Mouse (Mus musculus) MEL (cell line): ENCODE data around the gene Iqgap3. TPM values are rescaled to one million over a fixed set of nuclear protein-coding genes. Genes with fewer than 3 reads are reported as not detected.

Experiments
- DNase-seq: peaks from one replicate; pipeline ENCODE4 v3.0.0; 2011; ENCODE audit warnings: low read depth, low spot score
- H3K27ac ChIP-seq: 2 replicates; pipeline ENCODE4 v1.5.1; 2012; ENCODE audit warnings: low read depth, mild to moderate bottlenecking, control low read depth, low read length, moderate library complexity; ENCODE audit not compliant: control insufficient read depth
- H3K27me3 ChIP-seq, 2 experiments: fragments of 150-350 bp in 1 of 2; sonication (generic) in 1 of 2; 2 replicates each; pipeline ENCODE4 v1.6.1; 2012; ENCODE audit warnings: low read length in 2 of 2, mild to moderate bottlenecking in 2 of 2, improper control_type of control experiment in 1 of 2, moderate library complexity in 1 of 2; ENCODE audit not compliant: insufficient read depth in 2 of 2, control insufficient read depth in 1 of 2
- H3K36me3 ChIP-seq, 2 experiments: 2 replicates each; pipeline ENCODE4 v1.6.1; 2012 to 2014; ENCODE audit warnings: low read length in 2 of 2, improper control_type of control experiment in 1 of 2, inconsistent platforms in 1 of 2, mild to moderate bottlenecking in 1 of 2; ENCODE audit not compliant: insufficient read depth in 2 of 2, control insufficient read depth in 1 of 2
- H3K4me1 ChIP-seq, 2 experiments: fragments of 150-350 bp in 1 of 2; sonication (generic) in 1 of 2; 2 replicates each; pipeline ENCODE4 v1.6.1; 2012; ENCODE audit warnings: low read length in 2 of 2, improper control_type of control experiment in 1 of 2, mild to moderate bottlenecking in 1 of 2; ENCODE audit not compliant: insufficient read depth in 2 of 2, control insufficient read depth in 1 of 2
- H3K4me3 ChIP-seq, 2 experiments: fragments of 150-350 bp in 1 of 2; sonication (generic) in 1 of 2; 2 replicates each; pipeline ENCODE4 v1.5.1; 2012; ENCODE audit warnings: low read depth in 2 of 2, low read length in 2 of 2, mild to moderate bottlenecking in 2 of 2, moderate library complexity in 2 of 2, control low read depth in 1 of 2, improper control_type of control experiment in 1 of 2; ENCODE audit not compliant: control insufficient read depth in 1 of 2, insufficient read depth in 1 of 2
- H3K79me2 ChIP-seq: 2 replicates; pipeline ENCODE4 v1.6.1; 2012; ENCODE audit warnings: mild to moderate bottlenecking, low read length, moderate library complexity; ENCODE audit not compliant: control insufficient read depth, poor library complexity, insufficient read depth
- H3K9ac ChIP-seq: 2 replicates; pipeline ENCODE4 v1.6.1; 2012; ENCODE audit warnings: low read depth, mild to moderate bottlenecking, control low read depth, low read length, moderate library complexity; ENCODE audit not compliant: control insufficient read depth, poor library complexity, severe bottlenecking
- H3K9me3 ChIP-seq: fragments of 150-350 bp; sonication (generic); replicated peaks from 2 replicates; pipeline ENCODE4 v1.6.1; 2012; ENCODE audit warnings: mild to moderate bottlenecking, low read length, improper control_type of control experiment, moderate library complexity; ENCODE audit not compliant: insufficient read depth
- BHLHE40 ChIP-seq: IDR thresholded peaks from 2 replicates; pipeline ENCODE4 v1.6.1; 2012; ENCODE audit warnings: low read depth, mild to moderate bottlenecking, inconsistent platforms, low read length, improper control_type of control experiment, borderline replicate concordance
- CHD1 ChIP-seq: IDR thresholded peaks from 2 replicates; pipeline ENCODE4 v1.6.1; 2012; ENCODE audit warnings: low read depth, mild to moderate bottlenecking, inconsistent platforms, low read length, improper control_type of control experiment
- CTCF ChIP-seq, 3 experiments: IDR thresholded peaks in 2 of 3; conservative IDR thresholded peaks in 1 of 3; 2 replicates each; pipeline ENCODE4 v1.5.1; 2011 to 2012; ENCODE audit warnings: low read length in 3 of 3, low read depth in 2 of 3, mild to moderate bottlenecking in 2 of 3, improper control_type of control experiment in 1 of 3, inconsistent platforms in 1 of 3, mixed read lengths in 1 of 3, moderate library complexity in 1 of 3; ENCODE audit not compliant: control insufficient read depth in 1 of 3, insufficient read depth in 1 of 3, poor library complexity in 1 of 3, severe bottlenecking in 1 of 3
- E2F4 ChIP-seq: IDR thresholded peaks from 2 replicates; pipeline ENCODE4 v1.6.1; 2011; ENCODE audit warnings: low read depth, low read length, improper control_type of control experiment, borderline replicate concordance
- EP300 ChIP-seq, 2 experiments: IDR thresholded peaks; 2 replicates each; pipeline ENCODE4 v1.6.1; 2011; ENCODE audit warnings: improper control_type of control experiment in 2 of 2, low read length in 2 of 2, low read depth in 1 of 2, mild to moderate bottlenecking in 1 of 2
- ETS1 ChIP-seq: IDR thresholded peaks from 2 replicates; pipeline ENCODE4 v1.6.1; 2012; ENCODE audit warnings: low read depth, mild to moderate bottlenecking, inconsistent platforms, low read length, improper control_type of control experiment, moderate library complexity
- JUND ChIP-seq: IDR thresholded peaks from 2 replicates; pipeline ENCODE4 v1.6.1; 2011; ENCODE audit warnings: low read depth, mild to moderate bottlenecking, improper control_type of control experiment, low read length
- MAX ChIP-seq: IDR thresholded peaks from 2 replicates; pipeline ENCODE4 v1.6.1; 2011; ENCODE audit warnings: low read length, improper control_type of control experiment
- MXI1 ChIP-seq: IDR thresholded peaks from 2 replicates; pipeline ENCODE4 v1.6.1; 2011; ENCODE audit warnings: mild to moderate bottlenecking, low read depth, low read length, improper control_type of control experiment
- NELFE ChIP-seq: IDR thresholded peaks from 2 replicates; pipeline ENCODE4 v1.6.1; 2011; ENCODE audit warnings: low read depth, low read length, improper control_type of control experiment
- POLR2AphosphoS5 ChIP-seq: IDR thresholded peaks from 2 replicates; pipeline ENCODE4 v1.6.1; 2012; ENCODE audit warnings: low read depth, borderline replicate concordance, mild to moderate bottlenecking, inconsistent platforms, low read length, moderate library complexity, mixed read lengths
- RAD21 ChIP-seq: IDR thresholded peaks from 2 replicates; pipeline ENCODE4 v1.6.1; 2011; ENCODE audit warnings: mild to moderate bottlenecking, low read depth, low read length, improper control_type of control experiment
- TCF12 ChIP-seq: IDR thresholded peaks from 2 replicates; pipeline ENCODE4 v1.6.1; 2014; ENCODE audit warnings: low read depth, mild to moderate bottlenecking, inconsistent platforms, low read length, improper control_type of control experiment, moderate library complexity
- USF2 ChIP-seq, 2 experiments: IDR thresholded peaks; 2 replicates each; pipeline ENCODE4 v1.6.1; 2011 to 2012; ENCODE audit warnings: improper control_type of control experiment in 2 of 2, low read length in 2 of 2, borderline replicate concordance in 1 of 2, inconsistent platforms in 1 of 2, low read depth in 1 of 2, mild to moderate bottlenecking in 1 of 2; ENCODE audit not compliant: insufficient read depth in 1 of 2
- ZC3H11A ChIP-seq: IDR thresholded peaks from 2 replicates; pipeline ENCODE4 v1.6.1; 2012; ENCODE audit warnings: low read depth, mild to moderate bottlenecking, inconsistent platforms, low read length, improper control_type of control experiment
- ZKSCAN1 ChIP-seq: IDR thresholded peaks from 2 replicates; pipeline ENCODE4 v1.6.1; 2012; ENCODE audit warnings: low read depth, mild to moderate bottlenecking, inconsistent platforms, low read length, improper control_type of control experiment, moderate library complexity
- ZNF384 ChIP-seq: IDR thresholded peaks from 2 replicates; pipeline ENCODE4 v1.6.1; 2012; ENCODE audit warnings: low read depth, mild to moderate bottlenecking, inconsistent platforms, low read length, improper control_type of control experiment
- polyA plus RNA-seq, 2 experiments: library from polyadenylated mRNA; stranded (reverse) in 1 of 2; unstranded in 1 of 2; fragments of >175 nt in 1 of 2; fragments of >200 nt in 1 of 2; gene quantifications; 2 replicates each; pipeline versions ENCODE4 v1.2.1 to v1.2.4; 2012; ENCODE audit warnings: low replicate concordance in 2 of 2, low read depth in 1 of 2; ENCODE audit not compliant: insufficient read length in 2 of 2, insufficient read depth in 1 of 2, missing spikeins in 1 of 2
- total RNA-seq: library from RNA; depleted of rRNA; stranded (reverse); fragments of 300-350 nt; gene quantifications from 2 replicates; pipeline ENCODE4 v1.2.3, GENCODE M21; 2012

The Iqgap3 gene
- total and polyA plus RNA-seq, 3 experiments = 21.1 to 42.5 TPM; not detected in 1

- TF ChIP-seq JUND (no peak), TCF12 (no peak), USF2 (IDR thresholded peaks at IDR 0.05; ENCODE audit: borderline replicate concordance in 1 of 2, insufficient read depth in 1 of 2, low read depth in 1 of 2, low read length in 2 of 2) (no peak), MXI1 (peak; percentile 98)
- TF ChIP-seq, all 39 proteins: peak for 19
Measured at GRCm38 (mm10) chr3:88081345-88082223, at the start of gene Iqgap3 (continued).

GRCm38 (mm10) chr3:88033506-88033905, 48.3 kb upstream of the Iqgap3 start:
- H3K27me3 ChIP-seq = peaks cover 2% of the 10 kb centered on the region in 2 experiments
- no peaks in the 10 kb centered on the region for H3K79me2 ChIP-seq
- H3K4me1 ChIP-seq = 0 out of 4 replicates have a peak, but pooled peaks cover 0 to 5% of the 10 kb centered on the region in 2 experiments
- no peak for DNase-seq
- H3K9me3 ChIP-seq = no peaks in the 10 kb centered on the region
- H3K27ac ChIP-seq = no peak overlapping the region
- no peak overlapping the region for H3K4me3 ChIP-seq
- no peak overlapping the region for H3K9ac ChIP-seq
- H3K36me3 ChIP-seq = peaks cover 0 to 2% of the 10 kb centered on the region in 2 experiments; a peak in 2 of 4 replicates
- TF ChIP-seq CHD1 (no peak), ETS1 (no peak), CTCF (IDR thresholded peaks at IDR 0.05 in 2 of 3, conservative IDR thresholded peaks at IDR 0.05 in 1 of 3; ENCODE audit: control insufficient read depth in 1 of 3, insufficient read depth in 1 of 3, low read depth in 2 of 3, low read length in 3 of 3, poor library complexity in 1 of 3, severe bottlenecking in 1 of 3) (no peak), RAD21 (no peak), ZNF384 (no peak), E2F4 (no peak), NELFE (no peak), BHLHE40 (no peak), EP300 (IDR thresholded peaks at IDR 0.05; ENCODE audit: low read depth in 1 of 2, low read length in 2 of 2) (no peak), ZKSCAN1 (no peak), MAX (no peak), ZC3H11A (no peak), POLR2AphosphoS5 (no peak)
- TF ChIP-seq, all 39 proteins: peak for 0
